Mouse (Mus musculus): Measurements from ENCODE around the gene Gm28308. TPM values are rescaled to one million over a fixed set of nuclear protein-coding genes. Genes with fewer than 3 reads are reported as not detected.
A peak's percentile ranks its signal among the peaks of the same experiment; 100 is the strongest.

Gm28308 gene
- polyA plus RNA-seq, 1 experiment from 2014 or later, result not detected

- H3K27me3 ChIP-seq (replicated peaks; ENCODE audit: insufficient read depth, low read length), result peaks cover 6% of the 10 kb centered on the region; the same call in 1 of the 2 replicates
- 0 out of 2 replicates have a peak, but pooled peaks have one; percentile 38 for TF ChIP-seq EP300 (IDR thresholded peaks at IDR 0.05)
- TF ChIP-seq CTCF (IDR thresholded peaks at IDR 0.05), result no peak
- peak overlapping the region; percentile 50 for H3K9ac ChIP-seq (replicated peaks; ENCODE audit: low read depth)
- H3K4me3 ChIP-seq (ENCODE audit: low read depth, low read length), result peak overlapping the region; percentile 54
- H3K9me3 ChIP-seq (ENCODE audit: low read length), result no peaks in the 10 kb centered on the region
- WGBS, result 2% methylated on average over 17 of the region's 17 CpGs
- peak overlapping the region; percentile 79 for H3K27ac ChIP-seq (ENCODE audit: low read length)
- 0 out of 2 replicates have a peak, but pooled peaks cover 5% of the 10 kb centered on the region for H3K4me1 ChIP-seq (ENCODE audit: insufficient read depth, low read depth, low read length)
- no peaks in the 10 kb centered on the region for H3K36me3 ChIP-seq (ENCODE audit: insufficient read depth, low read length)
- peak overlapping the region; percentile 70 for H3K4me2 ChIP-seq (replicated peaks; ENCODE audit: low read depth, low read length)
- peak; percentile 22 for ATAC-seq
- peak; percentile 88 for DNase-seq (ENCODE audit: low spot score)
Measured at GRCm38 (mm10) chr6:52163366-52164031, 49.6 kb downstream of the Gm28308 start.

- WGBS, result 14% methylated on average over 14 of the region's 14 CpGs
- no peaks in the 10 kb centered on the region for H3K36me3 ChIP-seq (ENCODE audit: insufficient read depth, low read length)
- peaks cover 8% of the 10 kb centered on the region; the same call in 1 of the 2 replicates for H3K27me3 ChIP-seq (replicated peaks; ENCODE audit: insufficient read depth, low read length)
- H3K9ac ChIP-seq (replicated peaks; ENCODE audit: low read depth), result peak overlapping the region; percentile 50
- peak; percentile 23 for DNase-seq (ENCODE audit: low spot score)
- peak overlapping the region; percentile 70 for H3K4me2 ChIP-seq (replicated peaks; ENCODE audit: low read depth, low read length)
- peak overlapping the region; percentile 79 for H3K27ac ChIP-seq (ENCODE audit: low read length)
- ATAC-seq, result no peak
- TF ChIP-seq CTCF (IDR thresholded peaks at IDR 0.05) (no peak), EP300 (IDR thresholded peaks at IDR 0.05) (no peak)
- H3K9me3 ChIP-seq (ENCODE audit: low read length), result no peaks in the 10 kb centered on the region
- H3K4me3 ChIP-seq (ENCODE audit: low read depth, low read length), result peak overlapping the region; percentile 54
- 0 out of 2 replicates have a peak, but pooled peaks cover 4% of the 10 kb centered on the region for H3K4me1 ChIP-seq (ENCODE audit: insufficient read depth, low read depth, low read length)
Measured at GRCm38 (mm10) chr6:52162611-52163365, 50.4 kb downstream of the Gm28308 start.

- no peak overlapping the region for H3K4me3 ChIP-seq (ENCODE audit: low read depth, low read length)
- peaks cover 16% of the 10 kb centered on the region; the same call in 1 of the 2 replicates for H3K27me3 ChIP-seq (replicated peaks; ENCODE audit: insufficient read depth, low read length)
- H3K4me1 ChIP-seq (ENCODE audit: insufficient read depth, low read depth, low read length), result 0 out of 2 replicates have a peak, but pooled peaks cover 4% of the 10 kb centered on the region
- no peak for ATAC-seq
- H3K27ac ChIP-seq (ENCODE audit: low read length), result peak overlapping the region; percentile 66
- TF ChIP-seq CTCF (IDR thresholded peaks at IDR 0.05), result no peak
- no peak for TF ChIP-seq EP300 (IDR thresholded peaks at IDR 0.05)
- WGBS, result 0% methylated on average over 1 of the region's 1 CpGs
- no peaks in the 10 kb centered on the region for H3K9me3 ChIP-seq (ENCODE audit: low read length)
- peak overlapping the region; percentile 36; the same call in 1 of the 2 replicates for H3K4me2 ChIP-seq (replicated peaks; ENCODE audit: low read depth, low read length)
- no peaks in the 10 kb centered on the region for H3K36me3 ChIP-seq (ENCODE audit: insufficient read depth, low read length)
- DNase-seq (ENCODE audit: low spot score), result peak; percentile 54
- no peak overlapping the region for H3K9ac ChIP-seq (replicated peaks; ENCODE audit: low read depth)
Measured at GRCm38 (mm10) chr6:52162093-52162380, 51.1 kb downstream of the Gm28308 start.

DNA sequence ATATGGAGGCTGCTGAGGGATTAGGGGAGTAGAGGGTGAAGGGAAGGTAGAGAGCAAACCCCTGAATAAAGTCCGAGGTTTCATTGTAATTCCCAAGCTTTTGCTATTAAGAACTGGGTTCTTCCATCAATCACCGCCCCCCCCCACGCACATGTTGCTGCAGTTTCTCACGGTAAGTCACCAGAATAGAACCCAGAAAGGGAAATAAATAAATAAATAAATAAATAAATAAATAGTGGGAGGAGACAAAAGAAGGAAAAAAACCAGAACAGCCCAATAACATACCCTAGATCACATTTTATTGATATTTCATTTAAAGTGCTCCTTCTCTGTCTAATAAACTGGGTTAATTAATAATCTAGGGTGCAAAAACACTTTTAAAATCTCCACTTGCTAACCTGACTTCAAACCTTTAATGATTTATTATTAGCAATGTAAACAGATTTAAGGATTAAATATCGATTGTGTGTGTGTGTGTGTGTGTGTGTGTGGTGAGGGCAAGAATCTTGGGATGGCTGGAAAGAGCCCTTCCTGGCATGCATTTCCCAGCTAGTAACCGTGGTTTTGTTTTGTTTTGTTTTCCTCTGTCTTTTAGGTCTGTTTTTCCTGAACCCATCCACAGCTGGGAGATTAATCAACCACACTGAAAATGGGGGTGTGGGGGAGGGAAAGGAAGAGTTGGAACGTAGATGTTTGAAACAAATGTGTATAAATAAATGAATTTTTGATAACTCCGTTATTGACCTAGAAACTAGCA, 51.6 kb downstream of the Gm28308 start:
- TF ChIP-seq EP300 (IDR thresholded peaks at IDR 0.05), result no peak
- no peak for TF ChIP-seq CTCF (IDR thresholded peaks at IDR 0.05)
- DNase-seq (ENCODE audit: low spot score) (peak; percentile 49), ATAC-seq (no peak)
- Histone ChIP-seq H3K27ac (ENCODE audit: low read length) (peak overlapping the region; percentile 93), H3K27me3 (replicated peaks; ENCODE audit: insufficient read depth, low read length) (peaks cover 20% of the 10 kb centered on the region; the same call in 1 of the 2 replicates), H3K9ac (replicated peaks; ENCODE audit: low read depth) (no peak overlapping the region), H3K4me1 (ENCODE audit: insufficient read depth, low read depth, low read length) (0 out of 2 replicates have a peak, but pooled peaks cover 4% of the 10 kb centered on the region), H3K36me3 (ENCODE audit: insufficient read depth, low read length) (no peaks in the 10 kb centered on the region), H3K9me3 (ENCODE audit: low read length) (no peaks in the 10 kb centered on the region), H3K4me2 (replicated peaks; ENCODE audit: low read depth, low read length) (peak overlapping the region; percentile 79), H3K4me3 (ENCODE audit: low read depth, low read length) (peak overlapping the region; percentile 69)
- WGBS, result 10% methylated on average over 8 of the region's 8 CpGs

DNA sequence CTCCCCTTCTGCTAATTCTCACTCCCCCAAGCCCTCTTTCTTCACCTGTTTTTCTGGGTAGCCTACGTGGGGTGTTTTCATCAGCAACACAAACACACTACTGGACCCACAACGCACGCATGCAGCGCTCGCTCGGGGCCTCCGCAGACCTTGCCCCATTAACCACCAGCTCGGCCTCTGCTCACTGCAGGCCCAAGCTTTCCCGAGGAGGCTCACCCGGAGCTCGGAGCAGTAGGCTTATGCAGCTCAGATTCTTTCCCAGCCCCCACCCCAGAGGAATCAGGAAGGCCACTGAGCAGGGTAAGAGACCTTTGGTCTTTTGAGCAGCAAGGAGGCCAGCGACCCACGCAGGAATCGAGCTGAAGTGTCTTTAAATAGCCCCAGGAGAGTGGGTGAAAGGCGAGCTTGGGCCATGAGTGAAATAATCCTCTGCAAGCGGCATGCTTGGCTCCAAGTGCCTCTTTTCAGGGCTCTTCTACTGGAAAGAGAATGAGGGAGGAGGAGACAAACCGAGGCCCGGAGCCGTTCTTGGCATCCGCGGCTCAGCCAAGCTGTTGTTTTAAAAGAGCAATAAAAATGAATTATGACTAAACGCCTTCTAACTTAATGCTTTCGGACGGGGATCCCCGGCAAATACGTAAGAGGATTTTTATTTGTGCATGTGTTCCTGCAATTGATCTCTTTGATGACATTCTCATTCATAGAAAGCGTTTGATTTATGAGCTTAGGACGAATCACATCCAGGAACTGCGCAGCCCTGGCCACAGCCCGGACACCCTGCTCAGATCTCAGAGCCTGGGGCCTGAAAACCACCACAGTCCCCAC, 52.4 kb downstream of the Gm28308 start:
- Histone ChIP-seq H3K9ac (replicated peaks; ENCODE audit: low read depth) (peak overlapping the region; percentile 34; the same call in 1 of the 2 replicates), H3K4me1 (ENCODE audit: insufficient read depth, low read depth, low read length) (0 out of 2 replicates have a peak, but pooled peaks cover 4% of the 10 kb centered on the region), H3K4me2 (replicated peaks; ENCODE audit: low read depth, low read length) (peak overlapping the region; percentile 79), H3K27me3 (replicated peaks; ENCODE audit: insufficient read depth, low read length) (peaks cover 26% of the 10 kb centered on the region; the same call in 1 of the 2 replicates), H3K9me3 (ENCODE audit: low read length) (no peaks in the 10 kb centered on the region), H3K4me3 (ENCODE audit: low read depth, low read length) (peak overlapping the region; percentile 69), H3K27ac (ENCODE audit: low read length) (peak overlapping the region; percentile 93), H3K36me3 (ENCODE audit: insufficient read depth, low read length) (no peaks in the 10 kb centered on the region)
- WGBS, result 5% methylated on average over 30 of the region's 30 CpGs
- ATAC-seq (peak; percentile 5; the same call in 1 of the 2 replicates), DNase-seq (ENCODE audit: low spot score) (peak; percentile 87)
- TF ChIP-seq EP300 (IDR thresholded peaks at IDR 0.05) (peak; percentile 65), CTCF (IDR thresholded peaks at IDR 0.05) (no peak)

Measured in lung, postnatal 0 days (tissue).